Mouse (Mus musculus) CD4-positive, CD25-positive, alpha-beta regulatory T cell, adult 2 months (primary cell): ENCODE data around the gene Gmpr2.

Source experiments
- DNase-seq: peaks from one replicate; pipeline ENCODE4 v3.0.0-alpha.2; 2012; ENCODE audit warnings: low read depth, low spot score

Gene Gmpr2

GRCm38 (mm10) chr14:55671833-55672740 lies at the start of gene Gmpr2, which contains the start of gene Nedd8:
Gmpr2 (plus strand) TSS chr14:55671941.
Nedd8 (minus strand) TSS chr14:55672124.
- DNase-seq = peak; percentile 95

GRCm38 (mm10) chr14:55628077-55628827 lies 43.5 kb upstream of the Gmpr2 start:
- no peak for DNase-seq

- DNase-seq = peak; percentile 88
These were observed 42.4 kb upstream of the Gmpr2 start for GRCm38 (mm10) chr14:55629312-55629711.

GRCm38 (mm10) chr14:55634874-55635522 lies 36.7 kb upstream of the Gmpr2 start:
- no peak for DNase-seq

- DNase-seq = peak; percentile 94
These were observed 36.2 kb upstream of the Gmpr2 start, which contains the start of gene Ipo4 for GRCm38 (mm10) chr14:55635523-55636007. Ipo4 (minus strand) TSS chr14:55635957.

- DNase-seq = no peak
These were observed 33.9 kb upstream of the Gmpr2 start, which contains the start of gene Gm49378 for GRCm38 (mm10) chr14:55637795-55638194. Gm49378 (minus strand) TSS chr14:55637895.

GRCm38 (mm10) chr14:55640816-55641215 lies 30.9 kb upstream of the Gmpr2 start:
- no peak for DNase-seq

GRCm38 (mm10) chr14:55641291-55641690 lies 30.4 kb upstream of the Gmpr2 start:
- DNase-seq = no peak

- DNase-seq = no peak
These were observed 29.1 kb upstream of the Gmpr2 start for GRCm38 (mm10) chr14:55642679-55643059.

- DNase-seq = peak; percentile 86
These were observed 28.5 kb upstream of the Gmpr2 start, which contains the start of gene Tm9sf1 for GRCm38 (mm10) chr14:55643060-55643907. Tm9sf1 (minus strand) TSS chr14:55643806.

- DNase-seq = peak; percentile 55
These were observed 27.4 kb upstream of the Gmpr2 start for GRCm38 (mm10) chr14:55644261-55644888.

GRCm38 (mm10) chr14:55649884-55650283 lies 21.9 kb upstream of the Gmpr2 start, which contains the start of gene Tssk4:
Tssk4 (plus strand) TSS chr14:55650184.
- no peak for DNase-seq

GRCm38 (mm10) chr14:55651528-55651927 lies 20.2 kb upstream of the Gmpr2 start:
- DNase-seq = no peak

- no peak for DNase-seq
These were observed 14.8 kb upstream of the Gmpr2 start for GRCm38 (mm10) chr14:55656935-55657334.

GRCm38 (mm10) chr14:55658011-55658410 lies 13.7 kb upstream of the Gmpr2 start:
- no peak for DNase-seq

- peak; percentile 91 for DNase-seq
These were observed 11.7 kb upstream of the Gmpr2 start, which contains the start of gene Mdp1 for GRCm38 (mm10) chr14:55659960-55660573. Mdp1 (minus strand) TSS chr14:55660508.

- no peak for DNase-seq
These were observed 11.1 kb upstream of the Gmpr2 start for GRCm38 (mm10) chr14:55660636-55661035.

- no peak for DNase-seq
These were observed 282 bp upstream of the Gmpr2 start for GRCm38 (mm10) chr14:55671486-55671832.

GRCm38 (mm10) chr14:55672741-55673060 lies 960 bp downstream of the Gmpr2 start:
- DNase-seq = no peak

- DNase-seq = no peak
These were observed 5.9 kb downstream of the Gmpr2 start for GRCm38 (mm10) chr14:55677615-55678014.
